Mouse (Mus musculus) kidney, embryonic 14.5 days (tissue): ENCODE measurements around the gene Sema5b. TPM values are rescaled to one million over a fixed set of nuclear protein-coding genes. Genes with fewer than 3 reads are reported as not detected.
"Not testable (repeated sequence)": the region's sequence is repeated elsewhere in the genome, so short reads cannot be mapped to it uniquely, and the experiment has no call there.

ENCODE experiments used
- ATAC-seq: fragments of 200-750 bp; cut with Nextera tagmentation; 2 replicates; pipeline ENCODE4 v1.8.0; 2017; ENCODE audit warnings: moderate number of reproducible peaks, mild to moderate bottlenecking, moderate TSS enrichment, moderate library complexity; ENCODE audit not compliant: low FRiP score, low TSS enrichment
- H3K27ac ChIP-seq: fragments of 300-500 bp; sonication (generic); 2 replicates; pipeline ENCODE4 v1.5.1; 2014; ENCODE audit warnings: low read depth, mild to moderate bottlenecking, low read length, moderate library complexity, mixed read lengths
- H3K27me3 ChIP-seq: fragments of 300-500 bp; sonication (generic); 2 replicates; pipeline ENCODE4 v1.6.1; 2014; ENCODE audit warnings: mild to moderate bottlenecking, low read length; ENCODE audit not compliant: control insufficient read depth, insufficient read depth
- H3K36me3 ChIP-seq: fragments of 300-500 bp; sonication (generic); 2 replicates; pipeline ENCODE4 v1.6.1; 2014; ENCODE audit warnings: low read length, mixed read lengths; ENCODE audit not compliant: control insufficient read depth, insufficient read depth
- H3K4me1 ChIP-seq: fragments of 300-500 bp; sonication (generic); 2 replicates; pipeline ENCODE4 v1.6.1; 2014; ENCODE audit warnings: low read length, mixed read lengths; ENCODE audit not compliant: control insufficient read depth, insufficient read depth
- H3K4me2 ChIP-seq: fragments of 300-500 bp; sonication (generic); replicated peaks from 2 replicates; pipeline ENCODE4 v1.6.1; 2014; ENCODE audit warnings: low read depth, mild to moderate bottlenecking, low read length
- H3K4me3 ChIP-seq: fragments of 300-500 bp; sonication (generic); 2 replicates; pipeline ENCODE4 v1.5.1; 2014; ENCODE audit warnings: mild to moderate bottlenecking, low read length
- H3K9ac ChIP-seq: fragments of 300-500 bp; sonication (generic); 2 replicates; pipeline ENCODE4 v1.6.1; 2014; ENCODE audit warnings: low read depth, mild to moderate bottlenecking, low read length, moderate library complexity
- H3K9me3 ChIP-seq: fragments of 300-500 bp; sonication (generic); 2 replicates; pipeline ENCODE4 v1.6.1; 2016; ENCODE audit warnings: low read length; ENCODE audit not compliant: control insufficient read depth
- WGBS: fragments of 180-500 bp; shearing (Covaris S2); extraction: QIAGEN DNeasy Blood & Tissue Kit; methylation state at CpG from one replicate; pipeline ENCODE4 v1.1.7; 2014; 5-methylcytosine and 5-hydroxymethylcytosine counted together
- polyA plus RNA-seq: library from polyadenylated mRNA; unstranded; fragments of >200 nt; fragmentation: Nextera tagmentation; extraction: Ambion mirVana; gene quantifications from 2 replicates; pipeline ENCODE4 v1.2.1, GENCODE M21; 2014

Sema5b gene
- polyA plus RNA-seq, 1 experiment from 2014 or later: 8.4 TPM

DNA sequence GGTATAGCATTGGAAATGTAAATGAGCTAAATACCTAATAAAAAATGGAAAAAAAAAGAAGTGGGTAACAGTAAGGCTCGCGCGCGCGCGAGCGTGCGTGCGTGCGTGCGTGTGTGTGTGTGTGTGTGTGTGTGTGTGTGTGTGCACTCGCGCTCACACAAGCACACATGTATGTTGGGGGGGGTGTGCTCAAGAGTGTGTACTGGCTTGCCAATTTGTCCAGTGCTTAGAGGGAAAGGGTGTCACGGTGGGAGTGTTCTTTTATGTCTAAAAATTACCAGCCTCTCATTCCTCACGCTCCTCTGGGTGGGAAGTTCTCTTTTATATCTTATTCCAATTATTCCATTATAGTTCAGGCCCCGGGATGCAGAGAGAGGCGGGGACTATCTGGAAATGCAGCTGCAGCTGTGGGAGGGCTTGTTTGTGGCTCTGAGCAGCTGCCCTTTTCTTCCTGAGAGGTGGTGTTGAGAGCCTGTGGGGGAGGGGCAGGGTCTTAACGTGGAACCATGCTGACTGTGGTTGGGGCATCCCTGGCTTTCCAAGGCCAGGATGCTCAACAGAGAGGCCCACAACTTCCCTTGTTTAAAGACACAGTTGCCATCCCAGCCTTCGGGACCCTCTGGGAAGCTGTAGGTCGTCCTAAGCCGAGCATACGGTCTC lies 23.4 kb downstream of the Sema5b start:
- no peak; the same call in 1 of the 2 replicates for ATAC-seq
- Histone ChIP-seq H3K27ac (no peak overlapping the region), H3K4me2 (no peak overlapping the region), H3K9me3 (no peaks in the 10 kb centered on the region), H3K36me3 (no peaks in the 10 kb centered on the region), H3K4me1 (peaks cover 12% of the 10 kb centered on the region; the same call in 1 of the 2 replicates), H3K9ac (no peak overlapping the region), H3K27me3 (no peaks in the 10 kb centered on the region), H3K4me3 (no peak overlapping the region)
- WGBS: 67% methylated on average over 22 of the region's 22 CpGs

DNA sequence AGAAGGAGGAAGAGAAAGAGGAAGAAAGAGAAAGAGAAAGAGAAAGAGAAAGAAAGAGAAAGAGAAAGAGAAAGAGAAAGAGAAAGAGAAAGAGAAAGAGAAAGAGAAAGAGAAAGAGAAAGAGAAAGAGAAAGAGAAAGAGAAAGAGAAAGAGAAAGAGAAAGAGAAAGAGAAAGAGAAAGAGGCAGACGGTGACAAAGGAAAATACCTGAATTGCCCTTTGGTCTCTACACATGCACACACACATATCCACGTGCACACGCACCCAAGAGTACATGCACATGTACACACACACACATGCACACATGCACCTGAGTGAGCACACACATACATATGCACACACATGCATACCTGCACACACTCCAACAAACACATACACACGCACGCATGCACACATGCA lies 24.7 kb downstream of the Sema5b start:
- H3K9ac ChIP-seq, H3K9me3 ChIP-seq, ATAC-seq, H3K27me3 ChIP-seq, H3K4me2 ChIP-seq, H3K4me3 ChIP-seq, H3K27ac ChIP-seq, H3K36me3 ChIP-seq: not testable (repeated sequence)
- H3K4me1 ChIP-seq: peaks cover 15% of the 10 kb centered on the region; the same call in 1 of the 2 replicates
- WGBS: 92% methylated on average over 5 of the region's 5 CpGs

DNA sequence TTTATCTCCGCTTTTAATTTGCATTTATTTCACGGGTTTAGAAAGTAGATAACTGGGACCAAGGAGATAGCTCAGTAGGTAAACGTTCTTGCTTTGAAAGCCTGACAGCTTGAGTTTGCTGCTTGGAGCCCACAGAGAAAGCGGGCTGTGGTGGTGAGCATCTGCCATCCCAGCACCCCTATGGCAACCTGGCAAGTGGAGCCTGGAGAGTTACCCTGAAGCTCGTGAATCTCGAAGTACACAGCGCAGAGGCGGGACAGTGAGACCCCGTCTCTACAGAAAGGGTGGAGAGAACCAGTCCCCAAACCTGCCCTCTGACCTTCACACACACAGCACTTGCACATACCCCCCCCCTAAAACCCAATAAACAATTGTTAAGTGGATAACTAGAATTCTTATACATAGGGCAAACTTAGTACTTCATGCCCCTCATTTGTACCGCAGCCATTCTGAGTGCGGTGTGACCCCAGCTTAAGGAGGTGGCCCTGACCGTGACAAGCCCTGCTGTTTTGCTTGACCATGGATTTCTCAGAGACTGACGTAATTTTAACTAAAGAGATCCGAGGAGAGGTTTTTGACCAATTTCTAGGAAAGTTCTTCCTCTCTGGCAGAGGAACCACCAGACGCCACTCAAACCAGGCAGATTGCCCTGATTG lies 27.4 kb downstream of the Sema5b start:
- Histone ChIP-seq H3K9ac (no peak overlapping the region), H3K4me1 (peaks cover 15% of the 10 kb centered on the region; the same call in 1 of the 2 replicates), H3K27me3 (no peaks in the 10 kb centered on the region), H3K9me3 (no peaks in the 10 kb centered on the region), H3K27ac (no peak overlapping the region), H3K4me3 (no peak overlapping the region), H3K4me2 (no peak overlapping the region), H3K36me3 (no peaks in the 10 kb centered on the region)
- 80% methylated on average over 15 of the region's 15 CpGs for WGBS
- ATAC-seq: no peak

DNA sequence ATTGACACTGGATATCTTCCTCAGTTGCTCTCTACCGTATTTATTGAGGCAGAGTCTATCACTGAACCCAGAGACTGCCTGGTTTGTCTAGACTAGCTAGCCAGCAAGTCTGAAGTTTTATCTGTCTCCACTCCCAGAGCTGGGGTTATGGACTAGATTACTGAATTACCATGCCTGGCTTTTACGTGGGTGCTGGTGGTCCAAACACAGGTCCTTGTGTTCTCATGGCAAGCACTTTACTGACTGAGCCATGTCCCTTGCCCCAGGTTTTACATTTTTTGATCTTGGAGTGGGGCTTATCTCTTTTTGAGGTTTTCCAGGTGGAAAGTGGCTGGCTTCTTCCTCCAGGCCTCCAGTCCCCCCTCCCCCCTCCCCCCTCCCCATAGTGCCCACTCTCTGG lies 28.4 kb downstream of the Sema5b start:
- Histone ChIP-seq H3K27ac (no peak overlapping the region), H3K9ac (no peak overlapping the region), H3K4me3 (no peak overlapping the region), H3K4me2 (no peak overlapping the region), H3K27me3 (no peaks in the 10 kb centered on the region), H3K36me3 (no peaks in the 10 kb centered on the region), H3K4me1 (peaks cover 14% of the 10 kb centered on the region; the same call in 1 of the 2 replicates), H3K9me3 (no peaks in the 10 kb centered on the region)
- whole genome bisulfite sequencing: 70% methylated on average over 2 of the region's 2 CpGs
- ATAC-seq: no peak

DNA sequence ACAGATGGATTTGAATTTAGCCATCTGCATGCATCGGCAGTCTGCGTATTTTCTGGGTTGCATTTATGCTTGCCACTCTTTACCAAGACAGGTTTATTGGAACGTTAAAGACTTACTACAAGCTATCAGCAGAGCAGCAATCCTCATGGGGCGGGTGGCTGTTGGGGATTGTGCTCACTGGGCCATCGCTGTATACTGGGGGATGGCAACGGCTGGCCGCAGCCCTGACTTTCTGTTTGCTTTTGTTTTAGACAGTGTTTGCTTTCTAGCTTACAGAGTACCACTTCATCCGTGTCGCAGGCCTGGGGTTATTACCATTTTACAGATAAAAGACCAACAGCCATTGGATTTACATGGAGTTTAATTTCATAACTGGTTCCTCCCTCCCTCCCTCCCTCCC lies 28.8 kb downstream of the Sema5b start:
- H3K4me2 ChIP-seq: no peak overlapping the region
- H3K27me3 ChIP-seq: no peaks in the 10 kb centered on the region
- no peak overlapping the region for H3K4me3 ChIP-seq
- H3K9ac ChIP-seq: no peak overlapping the region
- peaks cover 10% of the 10 kb centered on the region; the same call in 1 of the 2 replicates for H3K4me1 ChIP-seq
- H3K36me3 ChIP-seq: no peaks in the 10 kb centered on the region
- peak; percentile 64; the same call in 1 of the 2 replicates for ATAC-seq
- H3K9me3 ChIP-seq: no peaks in the 10 kb centered on the region
- no peak overlapping the region for H3K27ac ChIP-seq
- 30% methylated on average over 9 of the region's 9 CpGs for WGBS

DNA sequence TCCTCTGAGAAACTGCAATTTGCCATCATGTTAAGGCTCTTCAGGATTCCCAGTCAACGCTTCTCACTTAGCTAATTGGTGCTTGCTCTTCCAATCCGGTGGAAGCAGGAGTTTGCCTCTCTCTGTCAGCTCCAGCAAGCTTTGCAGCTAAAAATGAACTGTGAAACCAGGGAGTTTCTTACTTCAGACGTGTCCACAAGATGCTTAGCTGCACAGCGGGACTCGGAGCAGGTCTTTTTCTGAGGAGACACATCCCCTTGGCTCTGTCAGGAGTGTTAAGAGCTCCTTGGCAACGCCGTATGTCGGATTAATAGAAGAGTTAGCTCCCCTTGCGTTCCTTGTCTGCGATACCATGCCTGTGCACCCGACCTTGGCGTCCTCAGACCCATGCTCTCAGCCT lies 29.7 kb downstream of the Sema5b start:
- no peak for ATAC-seq
- H3K27me3 ChIP-seq: no peaks in the 10 kb centered on the region
- H3K27ac ChIP-seq: no peak overlapping the region
- no peaks in the 10 kb centered on the region for H3K36me3 ChIP-seq
- no peak overlapping the region for H3K4me2 ChIP-seq
- H3K9me3 ChIP-seq: no peaks in the 10 kb centered on the region
- WGBS: 57% methylated on average over 12 of the region's 12 CpGs
- no peak overlapping the region for H3K4me3 ChIP-seq
- H3K9ac ChIP-seq: no peak overlapping the region
- H3K4me1 ChIP-seq: 0 out of 2 replicates have a peak, but pooled peaks cover 12% of the 10 kb centered on the region

DNA sequence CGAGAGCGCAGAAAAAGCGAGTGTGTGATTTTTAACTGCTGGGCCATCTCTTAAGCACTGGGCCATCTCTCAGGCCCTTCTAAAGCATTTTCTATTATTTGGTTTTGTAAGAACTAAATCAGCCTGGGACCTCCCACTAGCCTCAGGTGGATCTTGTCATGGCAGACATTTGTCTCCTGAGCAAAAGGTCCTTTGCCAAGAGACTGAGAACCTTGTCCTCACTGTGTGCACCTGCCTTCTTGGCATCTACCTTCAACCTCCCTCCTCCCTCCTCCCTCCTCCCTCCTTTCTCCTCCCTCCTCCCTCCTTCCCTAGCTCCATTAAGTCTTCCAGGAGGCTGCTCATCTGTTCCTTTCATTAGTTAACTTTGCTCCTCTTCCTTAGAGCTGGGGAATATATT lies 32.6 kb downstream of the Sema5b start:
- no peak overlapping the region for H3K9ac ChIP-seq
- no peaks in the 10 kb centered on the region for H3K27me3 ChIP-seq
- 0 out of 2 replicates have a peak, but pooled peaks cover 10% of the 10 kb centered on the region for H3K4me1 ChIP-seq
- H3K36me3 ChIP-seq: no peaks in the 10 kb centered on the region
- no peak for ATAC-seq
- 94% methylated on average over 3 of the region's 3 CpGs for WGBS
- no peak overlapping the region for H3K4me3 ChIP-seq
- H3K4me2 ChIP-seq: no peak overlapping the region
- no peak overlapping the region for H3K27ac ChIP-seq
- H3K9me3 ChIP-seq: no peaks in the 10 kb centered on the region

DNA sequence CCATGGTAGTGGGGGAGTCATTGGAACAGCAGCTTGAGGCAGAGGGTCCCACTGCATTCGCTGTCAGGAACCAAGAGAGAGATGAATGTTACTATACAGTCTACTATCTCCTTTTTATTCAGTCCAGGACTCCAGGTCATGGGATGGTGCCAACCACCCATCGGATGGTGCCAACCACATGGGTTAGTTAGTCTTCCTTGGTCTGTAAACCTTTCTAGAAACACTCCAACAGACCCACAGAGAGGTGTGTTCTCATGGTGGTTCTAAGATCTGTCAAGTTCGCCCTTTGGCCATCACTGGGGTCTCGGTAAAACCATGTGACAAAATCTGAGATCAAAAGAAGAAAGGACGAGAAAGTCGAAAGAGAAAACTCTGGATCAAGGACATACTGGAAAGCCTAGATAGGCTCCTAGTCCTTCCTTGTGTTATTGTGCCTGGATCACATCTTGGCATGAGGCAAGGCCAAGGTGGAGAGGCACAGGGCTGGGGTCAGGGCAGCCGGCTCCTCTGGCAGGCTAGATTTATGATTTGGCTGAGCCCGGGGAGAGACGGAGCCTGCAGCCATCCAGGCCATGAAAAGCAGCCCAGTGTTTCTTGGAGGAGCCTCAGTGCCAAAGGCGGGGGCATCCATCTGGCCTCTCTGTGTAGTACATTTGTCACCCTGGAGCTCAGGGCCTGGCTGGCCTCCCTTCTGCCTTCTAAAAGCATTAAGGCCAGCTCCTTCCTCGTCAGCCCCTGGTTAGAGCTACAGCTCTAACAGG lies 36.4 kb downstream of the Sema5b start:
- Histone ChIP-seq H3K9ac (no peak overlapping the region), H3K4me2 (no peak overlapping the region), H3K4me3 (no peak overlapping the region), H3K4me1 (0 out of 2 replicates have a peak, but pooled peaks cover 4% of the 10 kb centered on the region), H3K36me3 (no peaks in the 10 kb centered on the region), H3K27me3 (no peaks in the 10 kb centered on the region), H3K9me3 (no peaks in the 10 kb centered on the region), H3K27ac (no peak overlapping the region)
- WGBS: 65% methylated on average over 11 of the region's 11 CpGs
- ATAC-seq: no peak

DNA sequence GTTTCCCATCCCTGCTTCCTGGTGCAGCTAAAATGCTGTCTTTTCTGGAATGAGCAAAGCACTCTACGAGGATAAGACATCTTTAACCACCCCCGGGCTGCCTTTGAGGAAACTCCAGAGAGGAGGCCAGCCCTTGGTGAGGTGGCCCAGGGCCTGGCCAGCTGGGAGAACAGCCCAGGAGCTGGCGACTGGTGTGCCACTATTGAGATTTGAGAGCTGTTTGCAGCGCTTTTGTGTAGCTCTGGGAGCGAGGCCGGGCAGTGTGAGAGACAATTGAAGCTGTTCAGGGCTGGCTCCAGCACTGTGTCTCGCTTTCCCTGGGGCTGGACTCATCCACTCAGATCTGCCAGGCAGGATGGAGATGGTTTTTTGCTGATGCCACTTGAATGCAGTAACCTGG lies 40.4 kb downstream of the Sema5b start:
- ATAC-seq: no peak
- H3K9ac ChIP-seq: no peak overlapping the region
- H3K27ac ChIP-seq: no peak overlapping the region
- 70% methylated on average over 7 of the region's 7 CpGs for WGBS
- no peaks in the 10 kb centered on the region for H3K36me3 ChIP-seq
- no peaks in the 10 kb centered on the region for H3K27me3 ChIP-seq
- H3K4me1 ChIP-seq: 0 out of 2 replicates have a peak, but pooled peaks cover 3% of the 10 kb centered on the region
- H3K9me3 ChIP-seq: no peaks in the 10 kb centered on the region
- H3K4me2 ChIP-seq: no peak overlapping the region
- H3K4me3 ChIP-seq: no peak overlapping the region
